Mouse (Mus musculus) liver, adult 2 months (tissue): ENCODE measurements at regions not wholly inside any gene's neighbourhood (a gene's known extent, or its start where the extent isn't known, plus 50 kb on each side); places are given as distances from the start of the nearest gene placed in this dataset.

ENCODE experiments used
- DNase-seq: peaks from one replicate; pipeline ENCODE4 v3.0.0-alpha.2; 2011; ENCODE audit warnings: low read depth, low spot score; ENCODE audit errors: extremely low read depth
- H3K27ac ChIP-seq: fragments of 200-500 bp; replicated peaks from 2 replicates; pipeline ENCODE4 v1.5.1; 2012; ENCODE audit warnings: low read depth, mild to moderate bottlenecking, control low read depth, inconsistent platforms, low read length; ENCODE audit not compliant: insufficient read depth
- H3K27me3 ChIP-seq: fragments of 200-500 bp; 2 replicates; pipeline ENCODE4 v1.6.1; 2012; ENCODE audit warnings: mild to moderate bottlenecking, moderate library complexity, low read length, inconsistent platforms; ENCODE audit not compliant: control insufficient read depth, insufficient read depth
- H3K36me3 ChIP-seq: fragments of 200-500 bp; 2 replicates; pipeline ENCODE4 v1.6.1; 2012; ENCODE audit warnings: low read length, inconsistent platforms; ENCODE audit not compliant: control insufficient read depth, insufficient read depth
- H3K4me1 ChIP-seq: fragments of 200-500 bp; 2 replicates; pipeline ENCODE4 v1.6.1; 2011; ENCODE audit warnings: low read length; ENCODE audit not compliant: control insufficient read depth, insufficient read depth
- H3K4me3 ChIP-seq: fragments of 200-500 bp; 2 replicates; pipeline ENCODE4 v1.5.1; 2011; ENCODE audit warnings: low read depth, mild to moderate bottlenecking, control low read depth, low read length, moderate library complexity; ENCODE audit not compliant: insufficient read depth
- H3K79me2 ChIP-seq: fragments of 200-500 bp; 2 replicates; pipeline ENCODE4 v1.6.1; 2012; ENCODE audit warnings: inconsistent platforms, mild to moderate bottlenecking, low read length, moderate library complexity; ENCODE audit not compliant: control insufficient read depth, insufficient read depth
- H3K9ac ChIP-seq: fragments of 200-500 bp; 2 replicates; pipeline ENCODE4 v1.6.1; 2012; ENCODE audit warnings: low read depth, mild to moderate bottlenecking, control low read depth, inconsistent platforms, low read length
- CTCF ChIP-seq: fragments of 200-500 bp; IDR thresholded peaks from 2 replicates; pipeline ENCODE4 v1.5.1; 2011; ENCODE audit warnings: low read depth, low read length, control low read depth
- POLR2A ChIP-seq: fragments of 200-500 bp; IDR thresholded peaks from 2 replicates; pipeline ENCODE4 v1.6.1; 2011; ENCODE audit warnings: low read length, control low read depth; ENCODE audit not compliant: insufficient read depth; ENCODE audit errors: extremely low read depth
- WGBS: fragments of 180-500 bp; shearing (Covaris S2); methylation state at CpG from one replicate; pipeline ENCODE4 v1.1.7; 2018; 5-methylcytosine and 5-hydroxymethylcytosine counted together

DNA sequence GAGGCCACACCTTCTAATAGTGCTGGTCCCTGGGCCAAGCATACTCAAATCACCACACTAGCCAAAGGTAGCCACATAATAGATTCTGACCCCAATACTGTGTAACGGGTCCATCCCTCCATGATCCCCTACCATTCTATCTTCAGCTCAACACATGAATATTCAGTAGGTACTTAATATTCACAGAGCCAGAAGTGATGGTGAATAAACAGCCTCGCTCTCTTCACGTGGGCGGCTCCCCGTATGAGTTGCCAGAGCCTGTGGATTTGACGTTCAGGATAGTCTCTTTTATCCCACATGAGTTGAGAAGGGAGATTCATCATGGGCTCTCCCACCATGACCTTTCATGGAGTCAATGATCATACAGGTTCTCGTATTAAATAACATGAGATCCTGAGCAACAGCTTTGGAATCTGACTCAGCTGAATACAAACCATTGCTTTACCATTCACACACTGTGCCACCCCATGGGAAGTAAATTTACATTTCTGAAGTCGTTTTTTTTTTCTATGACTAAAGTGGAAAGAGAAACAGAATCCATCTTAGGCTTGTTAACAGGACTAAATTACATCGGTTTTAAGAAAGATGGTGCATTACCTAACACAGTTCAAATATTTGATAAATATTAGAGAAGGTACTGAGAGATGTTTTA, 297.4 kb downstream of the Mat2b start:
- no peaks in the 10 kb centered on the region for H3K79me2 ChIP-seq
- no peaks in the 10 kb centered on the region for H3K27me3 ChIP-seq
- no peaks in the 10 kb centered on the region for H3K4me1 ChIP-seq
- H3K36me3 ChIP-seq, result no peaks in the 10 kb centered on the region
- WGBS, result 80% methylated on average over 9 of the region's 9 CpGs
- TF ChIP-seq POLR2A, result no peak
- TF ChIP-seq CTCF, result no peak
- no peak overlapping the region for H3K27ac ChIP-seq
- H3K4me3 ChIP-seq, result no peak overlapping the region
- DNase-seq, result no peak
- H3K9ac ChIP-seq, result no peak overlapping the region

- 74% methylated on average over 11 of the region's 11 CpGs for WGBS
- H3K36me3 ChIP-seq, result no peaks in the 10 kb centered on the region
- H3K79me2 ChIP-seq, result no peaks in the 10 kb centered on the region
- H3K27me3 ChIP-seq, result no peaks in the 10 kb centered on the region
- DNase-seq, result no peak
- H3K27ac ChIP-seq, result no peak overlapping the region
- H3K4me1 ChIP-seq, result no peaks in the 10 kb centered on the region
- no peak overlapping the region for H3K9ac ChIP-seq
- no peak overlapping the region for H3K4me3 ChIP-seq
- no peak for TF ChIP-seq POLR2A
- TF ChIP-seq CTCF, result no peak
Observed at GRCm38 (mm10) chr11:40395331-40395730, 299.7 kb downstream of the Mat2b start.

GRCm38 (mm10) chr11:40394864-40395266, 300.1 kb downstream of the Mat2b start:
- H3K27ac ChIP-seq, result no peak overlapping the region
- H3K79me2 ChIP-seq, result no peaks in the 10 kb centered on the region
- no peak overlapping the region for H3K9ac ChIP-seq
- no peaks in the 10 kb centered on the region for H3K27me3 ChIP-seq
- no peak for TF ChIP-seq POLR2A
- TF ChIP-seq CTCF, result no peak
- H3K36me3 ChIP-seq, result no peaks in the 10 kb centered on the region
- no peaks in the 10 kb centered on the region for H3K4me1 ChIP-seq
- H3K4me3 ChIP-seq, result no peak overlapping the region
- 57% methylated on average over 7 of the region's 7 CpGs for WGBS
- no peak for DNase-seq

GRCm38 (mm10) chr11:40394283-40394758, 300.7 kb downstream of the Mat2b start:
- no peak for TF ChIP-seq POLR2A
- TF ChIP-seq CTCF, result no peak
- WGBS, result 61% methylated on average over 4 of the region's 4 CpGs
- Histone ChIP-seq H3K36me3 (no peaks in the 10 kb centered on the region), H3K4me3 (no peak overlapping the region), H3K9ac (no peak overlapping the region), H3K4me1 (no peaks in the 10 kb centered on the region), H3K79me2 (no peaks in the 10 kb centered on the region), H3K27me3 (no peaks in the 10 kb centered on the region), H3K27ac (no peak overlapping the region)
- no peak for DNase-seq

DNA sequence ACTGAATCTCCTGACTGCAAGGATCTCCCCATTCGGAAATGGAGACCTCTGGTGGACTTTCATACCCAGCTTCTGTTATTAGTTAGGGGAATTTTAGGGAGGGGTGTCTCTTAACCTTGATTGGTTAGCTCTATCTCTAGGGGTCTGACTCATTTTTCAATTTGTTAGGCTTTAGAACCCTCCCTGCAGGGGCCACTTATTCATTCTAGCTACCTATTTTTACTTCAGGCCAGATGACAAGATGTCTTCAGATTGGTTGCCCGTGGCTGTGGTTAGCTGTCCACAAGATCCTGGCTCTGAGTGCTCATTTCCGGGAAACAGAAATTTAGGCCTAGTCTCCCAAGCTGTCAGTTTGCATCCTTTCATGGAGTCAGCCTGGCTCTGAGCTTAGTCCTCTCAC, 314.3 kb downstream of the Mat2b start:
- no peak for DNase-seq
- Histone ChIP-seq H3K27me3 (no peaks in the 10 kb centered on the region), H3K4me3 (no peak overlapping the region), H3K4me1 (no peaks in the 10 kb centered on the region), H3K36me3 (no peaks in the 10 kb centered on the region), H3K9ac (no peak overlapping the region), H3K27ac (no peak overlapping the region), H3K79me2 (no peaks in the 10 kb centered on the region)
- TF ChIP-seq POLR2A (no peak), CTCF (no peak)
- 65% methylated on average over 3 of the region's 3 CpGs for WGBS

DNA sequence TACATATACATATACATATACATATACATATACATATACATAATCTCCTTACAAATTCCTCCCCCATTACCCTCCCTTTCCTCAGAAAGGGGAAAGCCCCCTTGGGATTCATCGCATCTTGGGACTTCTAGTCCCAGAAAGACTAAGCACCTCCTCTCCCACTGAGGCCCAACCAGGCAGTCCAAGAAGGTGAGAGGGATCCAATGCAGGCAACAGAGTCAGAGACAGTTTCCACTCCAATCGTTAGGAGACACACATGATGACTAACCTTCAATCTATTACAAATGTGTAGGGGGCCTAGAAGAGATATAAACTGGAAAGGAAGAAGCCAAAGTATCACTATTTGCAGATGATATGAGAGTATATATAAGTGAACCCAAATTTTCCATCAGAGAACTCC, 323.3 kb downstream of the Mat2b start:
- no peak for TF ChIP-seq CTCF
- no peak for TF ChIP-seq POLR2A
- H3K79me2 ChIP-seq, result no peaks in the 10 kb centered on the region
- 84% methylated on average over 2 of the region's 2 CpGs for WGBS
- H3K9ac ChIP-seq, result no peak overlapping the region
- no peaks in the 10 kb centered on the region for H3K36me3 ChIP-seq
- no peak overlapping the region for H3K4me3 ChIP-seq
- H3K27me3 ChIP-seq, result no peaks in the 10 kb centered on the region
- no peak overlapping the region for H3K27ac ChIP-seq
- DNase-seq, result no peak
- no peaks in the 10 kb centered on the region for H3K4me1 ChIP-seq
